In the genomic region with DNA sequence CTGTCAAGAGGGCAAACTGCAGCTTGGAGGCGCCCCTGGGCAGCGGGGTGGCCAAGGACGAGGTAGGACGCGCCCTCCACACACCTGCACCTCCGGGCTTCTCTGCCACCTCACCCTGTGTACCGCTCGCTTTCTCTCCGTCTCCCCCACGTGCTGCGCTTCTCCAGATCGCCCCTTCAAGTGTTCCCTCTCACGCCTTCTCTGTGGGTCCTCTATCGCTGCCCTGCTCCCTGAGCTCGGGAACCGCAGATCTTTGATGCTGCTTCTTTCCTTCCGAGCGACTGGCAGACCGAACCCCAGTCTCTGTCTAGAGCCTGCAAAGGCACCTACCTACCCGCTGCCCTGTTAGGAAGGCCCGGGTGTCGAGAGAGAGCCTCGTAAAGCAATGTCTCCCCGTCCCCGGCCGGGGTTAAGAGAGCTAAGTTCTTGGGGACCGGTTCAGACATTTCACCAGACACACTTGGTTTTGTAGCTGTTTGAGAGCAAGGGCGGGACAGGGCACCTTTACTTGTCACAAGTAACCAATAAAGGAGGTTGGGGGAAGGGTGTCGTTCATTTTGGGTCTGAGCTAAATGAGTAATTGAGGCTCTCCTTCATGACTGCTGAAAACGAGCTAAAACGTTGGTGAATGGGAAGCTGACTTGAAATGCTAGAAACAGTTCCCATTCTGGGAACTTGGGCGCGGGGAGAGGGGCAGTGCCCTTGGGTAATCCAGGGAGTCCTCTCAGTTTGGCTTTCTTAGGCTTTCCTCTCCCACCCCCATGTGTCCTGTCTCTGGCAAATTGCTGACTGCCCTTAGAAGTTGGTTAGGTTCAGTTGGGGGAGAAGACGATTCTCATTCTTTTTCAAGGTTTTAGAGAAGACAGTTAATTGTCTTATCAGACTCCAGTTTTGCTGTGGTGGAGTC, we compare ENCODE assay signal across 8 mouse cellular contexts.
A peak's percentile ranks its signal among the peaks of the same experiment; 100 is the strongest.
DNase-seq lines count a peak whose midpoint lies in the region; ATAC-seq lines count a peak whose summit lies in the region.

No protein-coding gene starts in this region.

- 2% methylated on average over 33 of the region's 34 CpGs for WGBS in forebrain, embryonic 13.5 days
- WGBS in kidney, embryonic 14.5 days = 3% methylated on average over 34 of the region's 34 CpGs
- WGBS in midbrain, embryonic 10.5 days = 3% methylated on average over 34 of the region's 34 CpGs

- H3K9ac ChIP-seq in forebrain, embryonic 13.5 days = peak overlapping the region; percentile 70
- peak overlapping the region; percentile 47; the same call in 1 of the 2 replicates for H3K9ac ChIP-seq in kidney, embryonic 14.5 days (ENCODE audit: low read depth, low read length)

- no peaks in the 10 kb centered on the region for H3K36me3 ChIP-seq in forebrain, embryonic 13.5 days (ENCODE audit: poor library complexity, severe bottlenecking)
- H3K36me3 ChIP-seq in kidney, embryonic 14.5 days (ENCODE audit: control insufficient read depth, insufficient read depth, low read length) = no peaks in the 10 kb centered on the region
- no peaks in the 10 kb centered on the region for H3K36me3 ChIP-seq in midbrain, embryonic 10.5 days

- peak; percentile 73 for ATAC-seq in forebrain, embryonic 13.5 days
- ATAC-seq in kidney, embryonic 14.5 days (ENCODE audit: low FRiP score, low TSS enrichment) = peak; percentile 59; the same call in 1 of the 2 replicates

- peaks cover 16% of the 10 kb centered on the region for H3K4me1 ChIP-seq in forebrain, embryonic 13.5 days
- peaks cover 5% of the 10 kb centered on the region; the same call in 1 of the 2 replicates for H3K4me1 ChIP-seq in kidney, embryonic 14.5 days (ENCODE audit: control insufficient read depth, insufficient read depth, low read length)
- peaks cover 17% of the 10 kb centered on the region for H3K4me1 ChIP-seq in midbrain, embryonic 10.5 days

- no peaks in the 10 kb centered on the region for H3K9me3 ChIP-seq in forebrain, embryonic 13.5 days (replicated peaks)
- no peaks in the 10 kb centered on the region for H3K9me3 ChIP-seq in kidney, embryonic 14.5 days (ENCODE audit: control insufficient read depth, low read length)
- no peaks in the 10 kb centered on the region for H3K9me3 ChIP-seq in midbrain, embryonic 10.5 days (replicated peaks)

- peaks cover 31% of the 10 kb centered on the region for H3K27me3 ChIP-seq in forebrain, embryonic 13.5 days
- peaks cover 4% of the 10 kb centered on the region; the same call in 1 of the 2 replicates for H3K27me3 ChIP-seq in kidney, embryonic 14.5 days (ENCODE audit: control insufficient read depth, insufficient read depth, low read length)
- peaks cover 48% of the 10 kb centered on the region for H3K27me3 ChIP-seq in midbrain, embryonic 10.5 days (ENCODE audit: low read depth, poor library complexity, severe bottlenecking)

- no peak overlapping the region for H3K27ac ChIP-seq in forebrain, embryonic 13.5 days
- no peak overlapping the region for H3K27ac ChIP-seq in kidney, embryonic 14.5 days (ENCODE audit: low read depth, low read length)
- H3K27ac ChIP-seq in midbrain, embryonic 10.5 days (replicated peaks) = 0 out of 2 replicates have a peak overlapping the region, but pooled peaks have one; percentile 9

- H3K4me3 ChIP-seq in forebrain, embryonic 13.5 days = peak overlapping the region; percentile 48
- H3K4me3 ChIP-seq in kidney, embryonic 14.5 days (ENCODE audit: low read length) = peak overlapping the region; percentile 37
- peak overlapping the region; percentile 67 for H3K4me3 ChIP-seq in midbrain, embryonic 10.5 days

- peak overlapping the region; percentile 83 for H3K4me2 ChIP-seq in forebrain, embryonic 13.5 days
- peak overlapping the region; percentile 64 for H3K4me2 ChIP-seq in kidney, embryonic 14.5 days (replicated peaks; ENCODE audit: low read depth, low read length)

- DNase-seq in cerebellum, adult 18-20 months = peak; percentile 47 to 65
- DNase-seq in cerebellum, adult 11-12 months = no peak
- peak; percentile 53 for DNase-seq in retina, postnatal 1 day
- no peak for DNase-seq in retina, embryonic 14.5 days (ENCODE audit: low spot score)
- DNase-seq in midbrain, embryonic 10.5 days (ENCODE audit: low spot score) = peak; percentile 42
- peak; percentile 40 to 46 for DNase-seq in spleen, postnatal 36 days (ENCODE audit: low spot score in 2 of 2)

Comparison
In these comparisons a context has a peak if more than half of its experiments do, and no peak if none do; other contexts are left out.
1. DNase-seq: peak in cerebellum, adult 18-20 months (2 of 2), retina, postnatal 1 day (single experiment), midbrain, embryonic 10.5 days (single experiment) and spleen, postnatal 36 days (2 of 2); none in cerebellum, adult 11-12 months (single experiment) and retina, embryonic 14.5 days (single experiment).
2. Peak in every context shown above with its lines, with median percentiles within 50 percentile points of each other: H3K4me3 ChIP-seq.